Mouse (Mus musculus): ENCODE measurements around the gene Wasl.

GRCm38 (mm10) chr6:24642960-24643359, 21.8 kb downstream of the Wasl start:
- TF ChIP-seq CTCF (IDR thresholded peaks at IDR 0.05; ENCODE audit: extremely low read depth, insufficient read depth, low read length) (no peak), POLR2A (IDR thresholded peaks at IDR 0.05; ENCODE audit: extremely low read depth, insufficient read depth, low read length) (no peak)

All from cortical plate, adult 2 months (tissue).